Mouse (Mus musculus) urinary bladder, postnatal 4 days (tissue): ENCODE measurements at regions not wholly inside any gene's neighbourhood (a gene's known extent, or its start where the extent isn't known, plus 50 kb on each side); places are given as distances from the start of the nearest gene placed in this dataset.
A peak's percentile ranks its signal among the peaks of the same experiment; 100 is the strongest.
"Not testable (repeated sequence)": the region's sequence is repeated elsewhere in the genome, so short reads cannot be mapped to it uniquely, and the experiment has no call there.

Experiments used
- DNase-seq, 2 experiments: peaks; one replicate each; pipeline ENCODE4 v3.0.0; 2021 to 2022; ENCODE audit warnings: low spot score in 2 of 2

GRCm38 (mm10) chr5:117040878-117041277 is 75.0 kb downstream of the Suds3 start:
- DNase-seq, result no peak

DNA sequence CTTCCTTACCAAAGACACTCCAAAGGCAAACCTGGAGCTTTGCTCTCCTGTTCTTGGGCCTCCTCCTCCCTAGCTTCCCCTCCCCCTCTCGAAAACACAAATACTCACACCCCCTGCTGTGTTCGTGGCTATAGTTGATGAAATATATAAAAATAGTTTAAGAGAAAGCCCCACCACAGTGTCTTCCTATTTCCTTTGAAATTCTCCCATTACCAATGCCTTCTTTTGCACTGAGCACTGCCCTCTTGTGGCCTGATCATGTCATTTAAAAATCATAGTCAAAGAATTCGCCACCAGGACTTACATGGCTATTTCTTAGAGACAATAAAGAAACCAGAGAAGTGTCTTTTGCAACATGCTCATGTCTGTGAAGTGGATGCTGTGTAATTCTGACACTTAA is 78.7 kb downstream of the Suds3 start:
- DNase-seq, result no peak

DNA sequence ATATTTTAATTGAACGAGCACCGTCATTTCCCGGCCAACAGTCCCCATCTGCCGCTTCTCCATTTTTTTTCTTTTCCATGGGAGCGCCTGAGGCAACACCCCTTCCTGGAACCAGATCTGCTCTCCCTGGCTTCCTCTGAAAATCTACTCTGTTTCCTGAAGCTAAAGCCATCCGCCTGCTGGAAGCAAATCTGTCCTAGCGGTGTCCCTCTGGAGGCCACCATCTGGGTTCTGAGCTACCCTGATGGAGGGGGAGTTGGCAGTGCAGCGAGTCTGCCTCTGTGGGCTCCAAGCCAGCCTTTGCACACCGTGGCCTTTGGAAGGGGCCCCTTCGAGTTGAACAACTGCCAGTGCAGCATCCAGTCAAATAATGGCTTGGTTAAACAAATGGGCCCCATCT is 83.8 kb downstream of the Suds3 start:
- DNase-seq, result no peak

DNA sequence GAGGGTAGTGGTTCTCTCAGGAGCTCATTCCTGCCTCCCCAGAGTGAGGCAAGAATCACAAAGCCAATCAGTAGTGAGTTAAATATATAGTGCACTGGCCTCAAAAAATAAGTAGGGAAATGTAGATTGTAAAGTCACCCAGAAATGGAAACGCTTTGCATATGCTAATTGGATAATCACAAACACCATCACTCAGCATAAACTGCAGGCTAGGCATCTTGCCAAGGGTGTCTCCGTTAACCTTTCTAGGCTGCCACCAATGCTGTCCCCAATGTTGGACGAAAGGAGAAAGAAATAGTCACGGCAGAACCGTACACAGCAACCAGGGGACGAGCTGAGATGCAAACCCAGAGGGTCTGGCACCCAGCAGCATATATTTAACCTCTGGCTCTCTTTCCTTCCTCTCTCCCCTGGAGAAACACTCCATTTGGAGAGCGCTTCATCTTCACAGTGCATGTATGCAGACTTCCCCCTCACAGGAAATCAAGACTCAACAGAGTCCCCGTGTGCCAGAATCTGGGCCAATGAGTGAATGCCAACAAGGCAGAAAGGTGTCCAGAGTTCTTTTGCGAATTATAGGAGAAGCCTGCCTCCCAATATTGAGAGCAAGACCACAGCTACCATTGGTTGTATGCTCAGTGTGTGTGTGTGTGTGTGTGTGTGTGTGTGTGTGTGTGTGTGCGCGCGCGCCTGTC is 90.1 kb downstream of the Suds3 start:
- peak in 1 of 2 experiments; percentile 39 for DNase-seq

DNA sequence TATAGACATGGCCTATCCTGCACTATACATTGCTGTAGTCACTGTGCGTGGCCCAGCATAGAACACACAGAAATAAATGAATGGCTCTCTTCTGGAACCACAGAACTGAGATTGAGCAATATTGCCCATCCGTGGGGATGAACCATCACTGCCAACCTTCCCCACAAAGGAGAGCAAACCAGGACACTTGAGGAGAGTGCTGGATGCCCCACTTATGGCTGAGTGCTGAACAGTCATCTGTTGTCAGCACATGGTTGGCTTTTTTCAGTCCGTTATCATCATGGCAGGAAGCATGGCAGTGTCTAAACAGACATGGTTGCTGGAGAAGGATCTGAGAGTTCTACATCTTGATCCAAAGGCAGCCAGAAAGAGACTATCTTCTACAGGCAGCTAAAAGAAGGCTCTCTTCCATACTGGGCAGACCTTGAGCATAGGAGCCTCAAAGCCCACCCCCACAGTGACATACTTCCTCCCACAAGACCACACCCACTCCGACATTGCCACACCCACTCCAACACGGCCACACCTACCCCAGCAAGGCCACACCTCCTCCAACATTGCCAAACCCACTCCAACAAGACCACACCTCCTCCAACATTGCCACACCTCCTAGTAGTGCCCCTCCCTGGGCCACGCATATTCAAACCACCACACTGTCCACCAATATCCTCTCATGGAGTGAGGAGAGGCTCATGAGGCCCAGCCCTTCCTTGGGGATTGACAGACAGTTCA is 97.3 kb downstream of the Suds3 start:
- no peak for DNase-seq

DNA sequence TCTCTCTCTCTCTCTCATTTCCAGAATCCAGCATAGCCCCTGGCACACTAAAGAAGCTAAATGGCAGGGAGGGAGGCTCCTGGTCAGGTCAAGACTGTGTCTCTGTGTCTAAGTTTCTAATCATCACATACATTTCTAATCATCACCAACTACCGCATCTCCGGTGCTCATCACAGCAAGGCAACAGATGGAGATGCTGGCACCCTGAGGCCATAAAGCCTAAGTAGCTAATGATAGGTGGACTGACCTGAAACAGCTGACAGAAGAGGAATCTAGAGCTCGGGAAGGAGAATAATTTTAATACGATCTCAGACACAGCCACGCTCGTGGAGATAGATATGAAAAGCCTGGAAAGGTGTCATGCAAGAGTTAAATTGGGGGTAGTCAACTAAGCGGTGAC is 104.8 kb downstream of the Suds3 start:
- no peak for DNase-seq

- DNase-seq, result peak in 1 of 2 experiments; percentile 52
These were observed 115.1 kb downstream of the Suds3 start for GRCm38 (mm10) chr5:117000770-117001201.

GRCm38 (mm10) chr5:116994508-116994907 is 121.4 kb downstream of the Suds3 start:
- DNase-seq, result no peak

GRCm38 (mm10) chr5:116993674-116994073 is 122.2 kb downstream of the Suds3 start:
- DNase-seq, result no peak

DNA sequence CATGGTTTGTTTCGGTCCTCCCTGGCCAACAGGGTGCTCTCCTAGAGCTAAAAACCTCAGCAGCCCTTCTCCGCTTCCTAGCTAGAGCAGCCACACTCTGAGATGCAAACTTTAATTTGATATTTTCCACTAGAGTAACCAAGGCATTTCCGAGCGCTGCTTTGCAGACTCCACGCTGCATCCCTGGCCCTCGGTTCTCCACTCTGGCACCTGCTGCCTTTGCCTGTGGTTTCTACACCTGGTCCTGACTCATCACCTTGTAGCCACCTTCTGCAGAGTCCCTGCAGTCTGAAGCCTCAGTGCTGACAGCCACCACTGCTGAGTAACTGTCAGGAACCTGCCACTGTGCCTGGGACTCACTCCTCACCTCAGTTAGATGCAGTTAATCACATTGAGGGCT is 124.5 kb downstream of the Suds3 start:
- no peak for DNase-seq

DNA sequence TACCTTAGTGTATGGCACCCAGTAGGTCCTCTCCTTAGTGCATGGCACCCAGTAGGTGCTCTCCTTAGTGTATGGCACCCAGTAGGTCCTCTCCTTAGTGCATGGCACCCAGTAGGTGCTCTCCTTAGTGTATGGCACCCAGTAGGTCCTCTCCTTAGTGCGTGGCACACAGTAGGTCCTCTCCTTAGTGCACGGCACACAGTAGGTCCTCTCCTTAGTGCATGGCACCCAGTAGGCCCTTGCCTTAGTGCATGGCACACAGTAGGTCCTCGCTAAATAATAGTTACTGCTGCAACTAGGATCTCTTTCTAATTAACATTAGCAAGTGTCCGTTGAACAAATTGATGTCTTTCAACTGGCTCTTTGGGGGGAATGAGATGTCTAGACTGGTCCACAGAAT is 144.4 kb downstream of the Suds3 start:
- not testable (repeated sequence) for DNase-seq

DNA sequence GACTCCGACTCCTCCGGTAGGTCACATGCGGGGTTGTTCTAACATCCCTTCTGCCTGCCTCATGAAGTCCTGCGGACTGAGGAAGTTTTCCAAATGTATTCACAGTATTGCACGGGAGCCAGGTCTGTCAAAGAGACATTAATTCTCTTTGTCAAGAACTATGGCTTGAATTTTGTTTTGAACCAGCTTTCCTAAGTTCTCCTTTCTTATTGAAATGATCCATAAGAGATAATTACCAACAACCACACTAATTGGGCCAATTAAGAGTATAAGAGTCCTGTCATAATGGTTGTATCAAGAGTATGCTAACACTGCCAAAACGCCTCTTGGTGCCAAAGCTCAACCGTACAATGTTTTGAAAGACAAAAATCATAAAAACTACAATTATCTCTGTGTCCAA is 151.7 kb downstream of the Suds3 start:
- no peak for DNase-seq

DNA sequence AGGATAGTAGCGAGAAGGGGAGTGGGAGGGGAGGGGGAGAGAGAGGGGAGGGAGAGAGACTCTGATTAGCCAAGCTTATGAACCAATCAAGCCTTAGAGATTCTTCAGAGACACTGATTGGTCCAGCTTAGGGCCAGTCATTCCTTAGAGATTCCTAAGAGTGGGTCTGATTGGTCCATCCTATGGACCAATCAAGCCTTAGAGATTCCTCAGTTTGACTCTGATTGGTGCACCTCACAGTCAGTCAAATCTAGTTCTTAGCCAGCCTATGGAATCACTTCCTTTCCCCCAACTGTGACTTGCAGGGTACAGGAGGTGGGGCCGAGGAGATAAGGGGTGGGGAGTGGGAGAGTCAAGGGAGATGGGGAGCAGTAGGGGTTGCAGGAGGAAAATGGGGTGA is 152.8 kb downstream of the Suds3 start:
- no peak for DNase-seq

- DNase-seq, result no peak
These were observed 155.9 kb downstream of the Suds3 start for GRCm38 (mm10) chr5:116960041-116960440.

DNA sequence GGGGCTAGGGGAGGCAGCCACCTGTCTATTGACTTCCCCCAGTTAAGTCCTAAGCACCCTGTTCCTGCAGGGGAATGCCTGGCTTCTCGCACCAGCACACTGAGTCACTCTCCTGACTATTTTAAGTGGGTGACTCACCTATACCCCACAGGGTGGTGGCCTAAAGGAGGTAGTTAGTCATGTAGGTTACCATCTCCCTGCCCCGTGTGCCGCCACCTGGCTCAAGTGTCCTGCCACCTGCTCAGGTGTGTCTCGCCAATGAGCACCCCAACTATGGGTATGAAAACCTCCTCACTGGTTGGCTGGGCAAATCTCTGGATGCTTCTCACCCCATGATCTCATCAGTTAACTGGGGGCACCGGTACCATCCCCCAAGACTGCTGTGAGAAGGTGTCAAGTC is 157.8 kb downstream of the Suds3 start:
- no peak for DNase-seq

DNA sequence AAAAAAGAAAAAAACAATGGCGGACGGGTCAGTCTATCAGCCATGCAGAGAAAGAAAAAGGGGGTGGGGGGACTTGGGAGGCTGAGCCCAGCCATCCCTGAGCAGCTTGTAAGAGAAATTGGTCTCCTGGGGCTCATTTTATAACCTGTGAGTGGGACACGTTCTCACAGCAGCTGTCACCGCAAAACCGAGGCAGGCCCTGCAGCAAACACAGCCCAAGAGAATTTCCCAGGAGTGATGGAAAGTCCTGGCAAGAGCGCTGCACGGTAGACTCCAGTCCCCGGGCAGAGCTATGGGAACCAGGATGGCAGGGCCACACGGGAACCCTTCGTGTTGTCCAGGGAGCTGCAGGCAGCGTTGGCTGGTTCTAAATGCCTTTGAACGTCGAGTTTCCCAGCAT is 159.3 kb downstream of the Suds3 start:
- DNase-seq, result no peak

- DNase-seq, result no peak
These were observed 165.5 kb downstream of the Suds3 start for GRCm38 (mm10) chr5:116950280-116950881.

GRCm38 (mm10) chr5:116934585-116934984 is 181.3 kb downstream of the Suds3 start:
- DNase-seq, result no peak

- no peak for DNase-seq
These were observed 181.8 kb downstream of the Suds3 start for GRCm38 (mm10) chr5:116934151-116934550.

GRCm38 (mm10) chr5:116933105-116933504 is 182.8 kb downstream of the Suds3 start:
- DNase-seq, result no peak

DNA sequence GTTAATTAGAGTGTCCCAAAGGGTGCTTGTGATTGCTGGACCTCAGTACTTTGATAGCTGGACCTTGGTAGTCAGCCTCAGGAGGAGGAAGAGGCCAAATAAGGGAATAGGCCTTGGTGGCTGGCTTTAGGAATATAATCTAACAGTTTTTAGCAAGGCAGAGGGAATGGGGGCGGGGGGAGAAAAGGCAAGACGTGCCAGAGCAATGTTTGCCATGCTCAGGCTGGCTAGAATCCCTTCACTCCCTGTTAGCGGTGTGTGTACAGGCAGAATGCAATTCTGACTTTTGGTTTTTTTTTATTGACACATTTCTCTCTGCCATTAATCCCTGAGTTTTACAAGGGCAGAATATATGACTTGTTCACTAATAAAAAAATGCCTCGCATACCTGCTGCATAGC is 192.2 kb downstream of the Suds3 start:
- DNase-seq, result no peak

DNA sequence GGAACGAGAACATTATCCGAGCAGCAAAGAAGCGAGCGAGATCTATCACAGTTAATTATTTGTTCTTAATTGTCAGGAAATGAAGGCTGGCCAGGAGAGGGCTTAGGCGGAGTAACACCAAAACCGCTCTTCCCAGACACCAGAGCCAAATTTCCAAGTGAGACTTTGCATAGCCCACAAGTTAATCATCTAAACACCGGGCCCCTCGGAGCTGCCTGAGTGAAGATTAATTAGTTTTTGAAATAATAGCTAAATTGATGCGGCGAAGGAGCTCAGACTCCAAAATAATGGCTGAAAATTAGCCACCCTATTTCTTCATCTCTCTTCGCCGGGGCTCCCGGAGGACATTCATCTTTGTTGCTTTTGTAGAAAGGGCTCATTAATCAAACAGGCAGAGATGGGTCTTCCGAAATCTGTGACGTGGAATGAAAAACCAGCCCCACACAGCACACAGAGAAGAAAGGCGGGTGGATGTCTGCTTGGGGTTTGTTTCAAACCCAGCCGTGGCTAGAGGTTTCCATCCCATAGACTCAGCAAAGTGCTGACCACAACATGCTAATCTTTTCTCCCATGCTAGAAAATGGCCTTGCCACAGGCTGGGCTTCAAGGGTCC is 193.7 kb downstream of the Suds3 start:
- no peak for DNase-seq

- DNase-seq, result no peak
These were observed 201.0 kb downstream of the Suds3 start for GRCm38 (mm10) chr5:116914876-116915275.
